Mouse (Mus musculus) thymus, postnatal 14 days (tissue): Measurements from ENCODE around the gene Mrpl52.

ENCODE experiments used
- DNase-seq: peaks from one replicate; pipeline ENCODE4 v3.0.0; 2021

The Mrpl52 gene

DNA sequence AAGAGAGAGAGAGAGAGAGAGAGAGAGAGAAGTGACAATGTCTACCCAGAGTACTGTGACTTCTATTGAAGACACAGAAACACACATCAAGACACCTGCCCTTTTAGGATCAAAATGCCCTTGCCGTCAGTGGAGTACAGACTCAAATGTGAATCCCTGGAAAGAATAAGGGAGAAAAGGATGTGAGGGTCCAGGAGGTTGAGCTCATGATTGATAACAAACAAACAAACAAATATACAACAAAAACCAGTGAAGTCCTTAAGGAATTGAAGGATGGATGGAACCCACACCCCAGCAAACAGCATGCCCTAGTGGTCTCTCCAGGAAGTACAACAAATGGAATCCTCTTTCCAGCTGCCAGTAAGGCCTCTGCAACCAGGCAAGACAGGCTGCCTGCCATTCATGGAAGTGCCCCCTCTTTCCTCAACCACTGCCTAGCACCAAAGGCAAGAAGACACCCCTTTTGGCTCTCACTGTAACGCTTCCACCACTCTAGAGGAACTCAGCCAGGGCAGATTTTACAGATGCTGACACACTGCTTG lies 14.0 kb upstream of the Mrpl52 start:
- peak; percentile 58 for DNase-seq

DNA sequence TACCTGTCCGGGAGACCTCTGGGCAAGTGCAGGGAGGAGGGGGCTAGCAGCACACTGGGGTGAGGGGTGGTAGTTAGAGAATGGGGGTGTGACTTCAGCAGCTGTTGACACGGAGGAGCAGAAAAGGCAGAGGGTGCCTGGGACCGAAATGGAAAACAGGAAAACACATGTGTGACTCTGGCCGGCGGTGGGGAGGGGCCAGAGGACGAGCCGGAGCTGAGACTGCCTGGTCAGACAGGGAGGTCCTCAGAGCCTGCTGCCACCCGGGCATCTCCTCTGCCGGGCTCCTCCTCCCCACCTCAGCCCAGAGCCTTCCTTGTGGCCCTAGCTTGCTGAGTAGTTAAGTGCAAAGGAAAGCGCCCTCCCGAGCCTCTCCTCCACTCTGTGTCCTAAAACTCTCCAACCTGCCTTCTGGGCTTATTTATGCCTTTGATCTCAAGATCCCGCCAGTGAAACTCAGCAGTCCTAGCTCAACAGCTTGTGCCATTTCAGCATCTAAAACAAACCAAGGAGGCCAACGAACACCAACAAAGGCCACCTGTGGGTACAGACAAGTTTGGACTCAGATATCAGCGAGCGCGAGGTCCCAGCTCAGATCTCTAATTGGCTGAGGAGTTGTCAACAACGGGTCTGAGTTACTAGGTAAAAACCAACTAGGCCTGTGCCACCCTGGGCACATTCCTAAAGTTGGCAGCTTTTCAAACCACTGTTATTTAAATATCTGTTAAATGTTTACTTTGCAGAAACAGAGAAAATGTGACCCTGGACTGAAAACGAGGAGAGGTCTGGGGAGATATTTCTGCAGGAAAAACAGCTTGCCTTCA lies 12.6 kb upstream of the Mrpl52 start:
- DNase-seq: no peak

DNA sequence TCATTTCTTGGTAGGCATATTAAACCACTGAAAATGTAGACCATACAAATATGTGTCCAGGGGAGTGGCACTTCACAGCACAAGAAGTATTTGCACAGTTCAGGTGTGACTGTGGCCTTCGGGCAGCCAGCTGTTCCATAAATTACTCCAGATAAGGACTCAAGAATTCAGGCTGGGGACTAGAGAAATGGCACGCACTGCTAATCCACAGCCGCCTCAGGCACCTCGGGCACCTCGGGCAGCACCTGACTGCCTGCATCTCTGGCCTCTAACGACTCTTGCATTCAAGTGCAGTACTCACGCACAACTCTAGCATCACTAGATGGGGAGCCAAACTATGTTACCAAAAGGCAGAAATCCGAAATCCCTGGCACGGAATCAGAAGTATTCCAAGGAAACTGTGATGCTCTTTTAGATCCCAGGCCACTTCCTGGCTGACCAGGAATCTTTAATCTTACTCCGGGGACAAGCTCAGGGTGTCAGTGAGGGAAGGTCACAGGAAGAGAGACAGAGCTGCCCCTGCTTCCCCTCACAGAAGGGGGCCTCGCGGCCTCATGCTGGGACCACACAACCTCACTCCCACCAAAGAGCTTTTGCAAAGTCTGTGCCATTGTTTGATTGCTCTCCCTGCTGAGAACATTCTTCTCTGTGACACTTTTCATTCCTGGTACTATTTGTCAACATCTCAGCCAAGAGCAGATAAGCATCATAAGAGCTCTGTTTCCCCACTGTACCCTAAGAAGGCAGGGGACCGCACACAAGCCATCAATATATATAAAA lies 11.3 kb upstream of the Mrpl52 start:
- no peak for DNase-seq

DNA sequence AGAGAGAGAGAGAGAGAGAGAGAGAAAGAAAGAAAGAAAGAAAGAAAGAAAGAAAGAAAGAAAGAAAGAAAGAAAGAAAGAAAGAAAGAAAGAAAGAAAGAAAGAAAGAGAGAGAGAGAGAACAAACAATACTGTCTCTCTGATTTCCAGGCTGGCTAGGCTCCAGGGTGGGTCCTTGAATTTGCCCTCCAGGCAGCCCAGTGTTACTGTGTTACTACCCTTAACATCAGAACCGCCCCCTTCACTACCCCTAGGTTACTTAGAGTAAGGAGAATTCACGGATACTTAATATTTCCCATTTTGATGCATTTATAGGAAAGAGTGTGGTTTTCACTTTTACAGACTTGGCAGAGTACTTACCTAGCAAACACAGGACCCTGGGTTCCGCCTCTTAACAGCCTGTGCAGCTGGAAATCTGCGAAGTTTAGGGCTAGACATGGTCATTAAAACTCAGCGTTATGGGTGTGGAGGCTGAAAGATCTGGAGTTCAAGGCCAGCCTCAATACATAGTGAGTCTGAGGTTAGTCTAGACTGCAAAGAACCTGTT lies 10.4 kb upstream of the Mrpl52 start:
- DNase-seq: no peak

- DNase-seq: no peak
These were observed 9.9 kb upstream of the Mrpl52 start for GRCm38 (mm10) chr14:54416830-54417229.

GRCm38 (mm10) chr14:54417623-54418081 lies 9.1 kb upstream of the Mrpl52 start, which contains the start of gene Slc7a7:
TSS of gene Slc7a7 (minus strand) at chr14:54417780.
- no peak for DNase-seq

DNA sequence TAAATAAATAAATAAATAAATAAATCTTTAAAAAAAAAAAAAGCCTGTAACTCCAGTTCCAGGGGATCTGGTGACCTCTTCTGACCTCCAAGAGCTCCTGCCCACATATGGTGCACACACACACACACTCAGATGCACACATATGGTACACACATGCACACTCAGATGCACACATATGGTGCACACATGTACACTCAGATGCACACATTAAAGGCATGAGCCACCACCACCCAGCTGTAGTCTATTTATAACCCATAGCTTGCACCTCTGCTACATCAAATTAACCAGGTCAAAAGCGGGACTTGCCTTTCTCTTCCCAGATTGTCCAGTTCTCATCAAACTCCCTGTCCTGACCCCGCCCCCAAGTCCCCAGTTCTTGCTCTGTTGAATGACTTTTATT lies 5.7 kb upstream of the Mrpl52 start:
- DNase-seq: no peak

DNA sequence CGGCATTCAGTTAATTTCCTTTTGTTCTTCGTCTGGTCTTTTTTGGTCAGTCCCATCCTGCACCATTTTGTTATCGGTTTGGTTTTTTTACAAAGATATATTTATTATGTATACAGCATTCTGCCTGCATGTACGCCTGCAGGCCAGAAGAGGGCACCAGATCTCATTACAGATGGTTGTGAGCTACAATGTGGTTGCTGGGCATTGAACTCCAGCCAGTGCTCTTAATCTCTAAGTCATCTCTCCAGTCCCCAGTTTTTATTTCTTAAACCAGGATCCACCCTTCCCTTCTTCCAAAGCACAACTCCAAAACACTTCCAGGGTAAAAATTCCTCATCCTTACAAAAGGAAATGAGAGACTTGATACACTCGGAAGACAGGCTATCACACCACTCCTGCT lies 3.3 kb upstream of the Mrpl52 start:
- DNase-seq: peak; percentile 52

DNA sequence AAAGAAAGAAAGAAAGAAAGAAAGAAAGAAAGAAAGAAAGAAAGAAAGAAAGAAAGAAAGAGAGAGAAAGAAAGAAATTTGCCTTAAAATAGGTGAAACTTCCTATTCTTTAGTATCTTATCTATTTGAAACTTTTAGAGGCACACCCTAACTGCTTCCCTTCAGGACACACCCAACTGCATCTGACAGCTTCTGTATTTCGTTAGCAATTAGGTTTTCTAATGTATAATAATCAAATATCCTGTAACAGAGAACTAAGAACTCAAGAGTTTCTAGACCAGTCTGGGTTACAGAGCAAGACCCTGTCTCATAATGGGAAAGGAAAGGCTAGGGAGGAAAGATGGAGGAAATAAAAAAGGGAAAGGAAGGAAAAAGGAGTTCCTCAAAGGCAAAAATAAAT lies 2.1 kb upstream of the Mrpl52 start:
- DNase-seq: no peak

GRCm38 (mm10) chr14:54425540-54425939 lies 1.2 kb upstream of the Mrpl52 start:
- DNase-seq: no peak

- DNase-seq: no peak
These were observed 563 bp upstream of the Mrpl52 start for GRCm38 (mm10) chr14:54426003-54426688.

DNA sequence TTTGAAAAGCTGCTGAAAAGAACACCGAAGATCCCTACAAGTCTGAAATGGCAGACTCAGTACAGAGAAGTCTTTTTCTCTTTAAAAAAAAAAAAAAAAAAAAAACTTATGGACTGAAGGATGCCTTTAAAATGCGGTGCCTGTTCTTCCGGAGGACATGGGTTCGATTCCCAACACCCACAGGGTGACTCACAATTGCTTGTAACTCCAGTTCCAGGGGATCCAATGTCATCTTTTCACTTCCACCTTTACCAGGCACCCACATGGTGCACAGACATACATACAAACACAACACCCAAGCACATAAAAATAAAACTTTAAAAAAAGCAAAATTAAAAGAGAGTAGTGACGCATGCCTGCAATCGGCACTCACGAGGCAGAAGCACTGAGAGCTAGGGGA lies 987 bp downstream of the Mrpl52 start:
- no peak for DNase-seq

DNA sequence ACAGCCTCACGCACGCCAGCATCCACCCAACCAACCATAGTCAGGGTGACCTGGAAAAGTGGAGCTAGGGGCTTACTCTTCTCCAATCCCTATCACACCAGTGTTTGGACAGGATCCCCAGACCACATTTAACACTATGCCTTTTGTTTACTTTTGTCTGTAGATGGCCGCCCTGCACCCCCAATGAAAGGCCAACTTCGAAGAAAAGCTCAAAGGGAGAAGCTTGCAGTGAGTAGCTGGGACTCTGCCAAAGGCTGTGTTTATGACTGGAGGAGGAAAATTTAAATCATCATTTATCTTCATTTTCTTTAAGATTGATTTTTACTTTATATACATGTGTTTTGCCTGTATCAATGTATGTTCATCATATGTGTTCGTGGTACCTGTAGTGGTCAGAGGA lies 1.7 kb downstream of the Mrpl52 start:
- DNase-seq: no peak

GRCm38 (mm10) chr14:54429332-54430093 lies 2.8 kb downstream of the Mrpl52 start:
- DNase-seq: peak; percentile 56

DNA sequence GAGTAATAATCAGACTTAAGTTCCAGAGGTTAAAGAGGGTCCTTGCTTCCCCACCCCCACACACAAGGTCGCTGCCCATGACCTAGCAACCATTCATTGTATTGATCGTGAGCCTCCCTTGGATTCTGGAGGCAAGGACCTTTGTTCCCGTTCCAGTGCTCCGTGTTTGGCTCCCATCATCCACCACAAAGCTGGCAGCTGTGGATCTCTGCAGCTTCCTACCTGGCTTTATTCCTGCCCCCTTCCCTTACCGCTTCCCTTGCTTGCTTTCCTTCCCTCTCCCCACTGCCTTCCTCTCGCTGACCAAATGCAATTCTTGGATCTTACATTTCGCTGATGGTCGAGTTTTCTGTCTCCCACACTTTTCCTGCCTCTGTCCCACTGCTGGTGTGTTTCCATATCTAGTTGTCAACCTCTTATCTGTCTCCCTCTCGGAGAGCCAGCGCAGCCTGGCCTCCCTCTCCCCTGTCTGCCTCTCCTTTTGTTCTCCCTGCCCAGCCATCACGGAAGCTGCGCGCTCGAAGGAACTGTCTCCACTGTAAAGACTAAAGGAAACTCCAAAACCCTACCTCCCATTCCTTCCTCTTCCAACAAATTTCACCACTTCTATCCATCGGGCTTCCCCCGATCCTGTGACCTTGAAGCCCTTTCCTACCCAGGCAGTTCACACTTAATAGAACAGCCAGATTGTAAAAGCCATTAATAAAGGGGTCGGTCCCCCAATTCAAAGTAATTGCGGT lies 3.9 kb downstream of the Mrpl52 start:
- no peak for DNase-seq

- DNase-seq: peak; percentile 56
These were observed 4.8 kb downstream of the Mrpl52 start, which contains the start of gene Mmp14 for GRCm38 (mm10) chr14:54431334-54432077. TSS of gene Mmp14 (plus strand) at chr14:54431612.

GRCm38 (mm10) chr14:54432078-54432836 lies 5.5 kb downstream of the Mrpl52 start:
- DNase-seq: peak; percentile 52

GRCm38 (mm10) chr14:54432837-54433830 lies 6.4 kb downstream of the Mrpl52 start:
- no peak for DNase-seq
